Mouse (Mus musculus): ENCODE measurements at regions not wholly inside any gene's neighbourhood (a gene's known extent, or its start where the extent isn't known, plus 50 kb on each side); places are given as distances from the start of the nearest gene placed in this dataset.

GRCm38 (mm10) chr5:149932220-149932619 lies 86.3 kb upstream of the Rxfp2 start:
- TF ChIP-seq CTCF (IDR thresholded peaks at IDR 0.05; ENCODE audit: insufficient read depth, low read depth, low read length) (no peak), POLR2A (IDR thresholded peaks at IDR 0.05; ENCODE audit: insufficient read depth, low read depth, low read length) (no peak)

Measured in olfactory bulb, adult 2 months (tissue).